Mouse (Mus musculus): ENCODE results near the gene B4galnt1.

DNA sequence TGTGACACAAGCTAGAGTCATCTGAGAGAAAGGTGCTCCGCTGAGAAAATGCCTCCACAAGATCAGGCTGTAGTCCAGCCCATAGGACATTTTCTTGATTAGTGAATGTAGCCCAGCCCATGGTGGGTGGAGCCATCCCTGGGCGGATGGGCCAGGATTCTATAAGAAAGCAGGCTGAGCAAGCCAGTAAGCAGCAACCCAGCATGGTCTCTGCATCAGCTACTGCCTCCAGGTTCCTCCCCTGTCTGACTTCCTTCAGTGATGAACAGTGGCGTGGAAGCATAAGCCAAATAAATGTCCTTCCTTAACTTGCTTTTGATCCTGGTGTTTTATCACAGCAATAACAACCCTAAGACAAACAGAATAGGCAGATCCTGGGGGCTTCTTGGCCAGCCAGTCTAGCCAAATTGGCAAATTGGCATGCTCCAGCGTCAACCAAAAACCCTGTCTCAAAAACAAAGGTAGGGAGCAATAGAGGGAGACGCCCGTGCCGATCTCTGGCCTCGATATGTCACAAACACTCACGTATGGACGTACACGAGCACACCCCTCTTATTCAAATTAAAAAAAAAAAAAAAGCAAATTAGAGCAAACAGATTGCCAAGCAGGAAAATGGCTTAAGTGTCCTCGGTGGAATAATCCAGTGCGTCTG, 42.1 kb upstream of the B4galnt1 start:
- TF ChIP-seq CTCF (IDR thresholded peaks at IDR 0.05; ENCODE audit: low read depth): no peak
- no peak for TF ChIP-seq EP300 (optimal IDR thresholded peaks at IDR 0.05)

All from stomach, postnatal 0 days (tissue).